ENCODE assay signal across 10 mouse cellular contexts in the genomic region with DNA sequence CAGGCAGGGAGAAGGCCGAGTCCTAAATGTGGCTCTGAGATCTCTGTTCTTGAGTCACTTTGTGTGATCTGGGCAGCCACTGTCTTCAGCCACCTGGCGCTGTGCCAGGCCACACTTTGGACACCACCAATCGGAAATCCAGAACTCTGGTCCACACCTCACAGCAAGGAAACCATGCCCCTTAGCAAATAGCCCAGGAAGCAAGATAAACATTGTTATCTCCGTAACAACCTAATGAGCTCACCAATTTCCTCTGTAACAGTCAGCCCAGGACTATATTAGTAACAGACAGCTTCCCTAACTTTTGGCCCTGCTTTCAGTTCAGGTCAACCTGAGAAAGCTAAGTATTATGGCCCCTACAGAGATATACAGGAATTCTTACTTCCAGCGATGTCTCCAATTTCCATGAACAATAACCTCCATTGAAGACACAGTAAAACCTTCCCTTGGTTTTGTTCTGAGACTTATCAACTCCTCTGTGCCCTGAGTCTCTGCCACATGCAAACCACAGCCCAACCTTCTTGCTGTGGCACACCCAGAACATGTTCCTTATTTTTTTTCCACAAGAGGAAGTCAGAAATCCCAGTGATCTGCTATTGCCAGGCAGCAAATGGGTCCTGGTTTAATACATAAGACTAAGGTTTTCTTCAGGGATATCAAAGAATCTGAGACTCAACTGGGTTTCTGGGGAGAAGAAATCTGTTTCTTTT. TPM values are rescaled to one million over a fixed set of nuclear protein-coding genes. Genes with fewer than 3 reads are reported as not detected.
DNase-seq lines count a peak whose midpoint lies in the region; ATAC-seq lines count a peak whose summit lies in the region.
"Had no signal": no experiment of that assay in that cellular context is flagged by ENCODE, and none has a peak within 500 bp of the region (broad histone marks: within the 10 kb centered on the region; RNA-seq: fewer than 3 reads in every experiment).

No protein-coding gene starts in this region.

- H3K27me3 ChIP-seq in intestine, embryonic 16.5 days (replicated peaks; ENCODE audit: control insufficient read depth, insufficient read depth, low read length): no peaks in the 10 kb centered on the region
- H3K27me3 ChIP-seq: embryonic facial prominence, embryonic 13.5 days; limb, embryonic 13.5 days had no signal

- peak; percentile 32 for DNase-seq in gastrocnemius, postnatal 10 days
- no peak for DNase-seq in gastrocnemius, postnatal 14 days
- DNase-seq in ovary, postnatal 14 days (ENCODE audit: low spot score): no peak
- no peak for DNase-seq in layer of hippocampus, adult 11-12 months (ENCODE audit: low spot score)
- DNase-seq in left cerebral cortex, adult 11 months (ENCODE audit: low spot score): no peak

- no peaks in the 10 kb centered on the region for H3K9me3 ChIP-seq in intestine, embryonic 16.5 days (ENCODE audit: control insufficient read depth, low read length)
- H3K9me3 ChIP-seq: embryonic facial prominence, embryonic 13.5 days; limb, embryonic 13.5 days had no signal

- H3K4me2 ChIP-seq in intestine, embryonic 16.5 days (ENCODE audit: low read depth, low read length): peak overlapping the region; percentile 20; the same call in 1 of the 2 replicates
- H3K4me2 ChIP-seq: embryonic facial prominence, embryonic 13.5 days; limb, embryonic 13.5 days had no signal

- H3K4me3 ChIP-seq in brown adipose tissue, adult 24 weeks (ENCODE audit: insufficient read depth, low read depth, low read length): no peak overlapping the region
- no peak overlapping the region for H3K4me3 ChIP-seq in intestine, embryonic 16.5 days (ENCODE audit: low read length)
- no peak overlapping the region for H3K4me3 ChIP-seq in macrophage (ENCODE audit: inconsistent target)
- H3K4me3 ChIP-seq: embryonic facial prominence, embryonic 13.5 days; limb, embryonic 13.5 days had no signal

- peak; percentile 94 for ATAC-seq in intestine, embryonic 16.5 days

- intact Hi-C loops in gastrocnemius, postnatal 14 days (cut with DNase I; ENCODE audit: low total_unique reads): loop anchor here (2.0 to 10.0 kb wide), 3 partner anchors 33 to 345 kb away; partner anchors contain the start of gene Lrrk1

- H3K4me1 ChIP-seq in brown adipose tissue, adult 24 weeks (ENCODE audit: control insufficient read depth, insufficient read depth, insufficient read length, low read length): peaks cover 10% of the 10 kb centered on the region
- H3K4me1 ChIP-seq in intestine, embryonic 16.5 days (ENCODE audit: control insufficient read depth, insufficient read depth, low read length): peaks cover 27% of the 10 kb centered on the region

- peak overlapping the region; percentile 35 for H3K27ac ChIP-seq in brown adipose tissue, adult 24 weeks (replicated peaks; ENCODE audit: low read depth, low read length)
- peak overlapping the region; percentile 72 for H3K27ac ChIP-seq in intestine, embryonic 16.5 days (ENCODE audit: low read length)
- peak overlapping the region; percentile 76 for H3K27ac ChIP-seq in macrophage
- H3K27ac ChIP-seq: embryonic facial prominence, embryonic 13.5 days; limb, embryonic 13.5 days had no signal

- 44% methylated on average over 5 of the region's 5 CpGs for WGBS in intestine, embryonic 16.5 days
- WGBS in macrophage (ENCODE audit: missing documents): 34% methylated on average over 5 of the region's 5 CpGs

- H3K79me2 ChIP-seq in macrophage (ENCODE audit: inconsistent target): no peaks in the 10 kb centered on the region

- H3K9ac ChIP-seq in intestine, embryonic 16.5 days (ENCODE audit: low read depth, low read length): 0 out of 2 replicates have a peak overlapping the region, but pooled peaks have one; percentile 21
- H3K9ac ChIP-seq: embryonic facial prominence, embryonic 13.5 days; limb, embryonic 13.5 days had no signal

- H3K36me3 ChIP-seq in intestine, embryonic 16.5 days (ENCODE audit: control insufficient read depth, insufficient read depth, low read length): 0 out of 2 replicates have a peak, but pooled peaks cover 3% of the 10 kb centered on the region
- H3K36me3 ChIP-seq in macrophage (ENCODE audit: inconsistent target): peaks cover 22% of the 10 kb centered on the region; the same call in 1 of the 2 replicates

RNA-seq across cellular contexts. Expression of gene Gm10974, which starts 56.3 kb away (rescaled TPM):
- total RNA-seq in gastrocnemius, postnatal 10 days (2021): not detected
- not detected for total RNA-seq in gastrocnemius, postnatal 14 days (2021)
- not detected in 2 replicates for polyA plus RNA-seq in brown adipose tissue, adult 24 weeks (2012; ENCODE audit: insufficient read depth, insufficient read length, missing spikeins)
- polyA plus RNA-seq in intestine, embryonic 16.5 days (2015; fragmentation: Nextera tagmentation; extraction: Ambion mirVana): not detected in 2 replicates
- not detected for total RNA-seq in macrophage (2018; cell fraction: chromatin; rRNA removed)
- not detected for total RNA-seq in macrophage (2018; cell fraction: cytosol; rRNA removed)
- not detected for total RNA-seq in macrophage (2018; cell fraction: nucleus; rRNA removed)
- not detected in 3 replicates for polyA plus RNA-seq in macrophage (2018)
- polyA plus RNA-seq: embryonic facial prominence, embryonic 13.5 days; limb, embryonic 13.5 days had no signal
